Mouse (Mus musculus): ENCODE results near the gene Skint2. TPM values are rescaled to one million over a fixed set of nuclear protein-coding genes. Genes with fewer than 3 reads are reported as not detected.

Gene Skint2
- not detected in 2 replicates for polyA plus RNA-seq (2015; fragmentation: Nextera tagmentation; extraction: Ambion mirVana)

DNA sequence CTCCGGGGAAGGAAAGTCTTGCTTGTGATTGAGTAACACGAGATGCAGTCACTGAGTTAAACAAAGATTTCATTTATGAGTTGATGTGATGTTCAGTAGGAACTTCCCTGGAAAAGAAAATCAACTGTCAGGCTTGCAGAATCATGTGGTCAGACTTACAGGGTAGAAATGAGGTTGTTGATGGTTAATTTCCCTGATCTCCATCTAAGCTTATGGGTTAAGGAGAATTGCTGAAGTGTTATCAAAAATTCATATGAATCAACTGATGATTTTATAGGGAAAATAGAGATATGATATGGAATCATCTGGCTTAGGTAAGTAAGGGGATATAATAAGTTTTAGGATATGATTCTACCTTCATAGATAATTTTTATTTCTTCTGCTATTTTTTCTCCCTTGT lies at the start of gene Skint2:
Gene Skint2, plus strand, starts transcription at position 301 of the 400 bp plus-strand sequence.
- H3K9me3 ChIP-seq: no peaks in the 10 kb centered on the region
- ATAC-seq (ENCODE audit: low FRiP score, low read depth): no peak
- H3K27ac ChIP-seq: no peak within 1 kb of the TSS
- H3K9ac ChIP-seq: no peak within 1 kb of the TSS
- WGBS: 77% methylated on average over 2 of the region's 2 CpGs
- H3K4me2 ChIP-seq (replicated peaks): no peak within 1 kb of the TSS
- H3K36me3 ChIP-seq: no peaks in the 10 kb centered on the region
- no peak within 1 kb of the TSS for H3K4me3 ChIP-seq
- H3K4me1 ChIP-seq: no peaks in the 10 kb centered on the region
- H3K27me3 ChIP-seq: no peaks in the 10 kb centered on the region

Other genes starting within 250 kb of the Skint2 start
- gene Skint9, start 123.2 kb upstream of the Skint2 start, polyA plus RNA-seq (2015; fragmentation: Nextera tagmentation; extraction: Ambion mirVana): not detected in 2 replicates
- gene Skint10, start 217.7 kb downstream of the Skint2 start, polyA plus RNA-seq (2015; fragmentation: Nextera tagmentation; extraction: Ambion mirVana): not detected in 2 replicates

All from limb, embryonic 13.5 days (tissue).